Mouse (Mus musculus): ENCODE measurements at regions not wholly inside any gene's neighbourhood (a gene's known extent, or its start where the extent isn't known, plus 50 kb on each side); places are given as distances from the start of the nearest gene placed in this dataset.

DNA sequence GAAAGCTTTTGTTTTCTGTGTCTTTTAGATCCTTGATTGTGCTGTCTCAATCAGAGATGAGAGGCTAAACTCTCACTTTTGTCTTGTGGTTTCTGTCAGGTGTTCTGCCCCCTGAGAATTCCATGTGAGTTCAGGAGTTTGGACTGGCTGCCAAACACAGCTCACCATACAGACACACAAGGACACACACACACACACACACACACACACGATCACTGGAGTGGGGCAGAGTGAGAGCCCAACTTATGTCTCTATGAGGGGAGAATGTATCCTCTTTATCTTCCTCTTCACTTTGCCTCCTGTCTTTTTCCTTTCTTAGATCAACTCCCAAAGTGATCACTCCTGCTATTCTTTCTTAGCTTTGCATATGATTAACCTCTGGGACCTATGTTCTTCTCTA, 652.3 kb downstream of the Pcdh17 start:
- Histone ChIP-seq H3K27me3 (ENCODE audit: control insufficient read depth, insufficient read depth, low read length) (no peaks in the 10 kb centered on the region), H3K9me3 (ENCODE audit: control insufficient read depth, low read length) (no peaks in the 10 kb centered on the region), H3K27ac (ENCODE audit: low read depth, low read length) (no peak overlapping the region), H3K9ac (ENCODE audit: low read length) (no peak overlapping the region), H3K4me3 (ENCODE audit: low read depth, low read length) (no peak overlapping the region), H3K4me2 (ENCODE audit: low read depth, low read length, severe bottlenecking) (no peak overlapping the region), H3K36me3 (ENCODE audit: control insufficient read depth, insufficient read depth, low read length) (no peaks in the 10 kb centered on the region), H3K4me1 (replicated peaks; ENCODE audit: control insufficient read depth, insufficient read depth, low read length) (no peaks in the 10 kb centered on the region)
- WGBS, result 15% methylated on average over 1 of the region's 1 CpGs
- DNase-seq (ENCODE audit: low spot score), result no peak
- no peak; the same call in 1 of the 2 replicates for ATAC-seq (replicated peaks; ENCODE audit: low FRiP score)

DNA sequence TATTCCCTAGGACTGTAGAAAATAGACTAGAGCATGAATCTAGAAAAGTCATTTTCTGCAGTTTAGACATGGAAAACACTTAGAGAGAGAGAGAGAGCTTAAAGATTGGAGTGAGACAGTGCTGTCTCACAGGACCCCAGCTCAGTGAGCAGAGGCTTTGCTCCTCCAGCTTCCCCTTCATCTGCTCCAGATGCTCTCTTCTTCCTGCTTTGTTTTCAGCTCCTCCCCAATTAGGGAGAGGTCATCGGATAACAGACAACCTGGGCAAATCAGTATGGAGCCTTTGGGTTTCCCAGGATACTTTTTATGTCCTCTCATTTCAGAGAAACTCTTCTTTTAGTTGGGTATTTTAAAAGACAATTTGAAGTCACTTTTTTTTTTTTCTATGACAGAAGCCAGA, 653.7 kb downstream of the Pcdh17 start:
- Histone ChIP-seq H3K9ac (ENCODE audit: low read length) (no peak overlapping the region), H3K27ac (ENCODE audit: low read depth, low read length) (no peak overlapping the region), H3K36me3 (ENCODE audit: control insufficient read depth, insufficient read depth, low read length) (no peaks in the 10 kb centered on the region), H3K4me2 (ENCODE audit: low read depth, low read length, severe bottlenecking) (no peak overlapping the region), H3K27me3 (ENCODE audit: control insufficient read depth, insufficient read depth, low read length) (no peaks in the 10 kb centered on the region), H3K4me3 (ENCODE audit: low read depth, low read length) (no peak overlapping the region), H3K9me3 (ENCODE audit: control insufficient read depth, low read length) (no peaks in the 10 kb centered on the region), H3K4me1 (replicated peaks; ENCODE audit: control insufficient read depth, insufficient read depth, low read length) (no peaks in the 10 kb centered on the region)
- ATAC-seq (replicated peaks; ENCODE audit: low FRiP score) (peak; percentile 72), DNase-seq (ENCODE audit: low spot score) (no peak)
- WGBS, result 6% methylated on average over 1 of the region's 1 CpGs
